Mouse (Mus musculus): ENCODE results near the gene Olfr310. TPM values are rescaled to one million over a fixed set of nuclear protein-coding genes. Genes with fewer than 3 reads are reported as not detected.

Gene Olfr310
- polyA plus RNA-seq (2014; fragmentation: Nextera tagmentation; extraction: Ambion mirVana), result not detected in 2 replicates

DNA sequence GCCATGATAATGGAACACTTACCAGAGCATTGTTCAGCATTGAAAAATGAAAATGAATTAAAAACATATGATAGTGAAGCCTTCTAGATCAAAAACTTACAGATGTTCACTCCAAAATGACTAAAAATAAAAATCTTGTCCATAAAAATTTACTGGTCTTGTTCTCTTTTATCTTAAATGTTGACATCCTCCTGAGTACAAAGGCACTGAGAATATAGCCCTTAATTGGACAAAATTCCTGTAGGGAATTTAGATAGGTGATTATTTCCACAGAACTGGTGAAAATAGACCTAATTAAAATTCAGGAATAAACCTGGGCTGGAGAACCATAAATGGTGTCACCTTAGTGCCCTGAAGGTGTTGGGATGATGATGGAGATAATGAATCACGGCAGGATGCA, at the start of gene Olfr310:
TSS of gene Olfr310 (minus strand) at position 101 of the 400 bp plus-strand sequence.
- H3K4me2 ChIP-seq (replicated peaks; ENCODE audit: low read depth, low read length), result no peak within 1 kb of the TSS
- H3K9me3 ChIP-seq (ENCODE audit: control insufficient read depth, low read length), result no peaks in the 10 kb centered on the region
- no peaks in the 10 kb centered on the region for H3K4me1 ChIP-seq (ENCODE audit: control insufficient read depth, insufficient read depth, low read length)
- ATAC-seq (ENCODE audit: low FRiP score, low TSS enrichment), result no peak
- no peaks in the 10 kb centered on the region for H3K27me3 ChIP-seq (ENCODE audit: control insufficient read depth, insufficient read depth, low read length)
- H3K36me3 ChIP-seq (ENCODE audit: control insufficient read depth, insufficient read depth, low read length), result no peaks in the 10 kb centered on the region
- H3K4me3 ChIP-seq (ENCODE audit: low read length), result no peak within 1 kb of the TSS
- no peak within 1 kb of the TSS for H3K9ac ChIP-seq (ENCODE audit: low read depth, low read length)
- no peak within 1 kb of the TSS for H3K27ac ChIP-seq (ENCODE audit: low read depth, low read length)
- 78% methylated on average over 1 of the region's 1 CpGs for WGBS

DNA sequence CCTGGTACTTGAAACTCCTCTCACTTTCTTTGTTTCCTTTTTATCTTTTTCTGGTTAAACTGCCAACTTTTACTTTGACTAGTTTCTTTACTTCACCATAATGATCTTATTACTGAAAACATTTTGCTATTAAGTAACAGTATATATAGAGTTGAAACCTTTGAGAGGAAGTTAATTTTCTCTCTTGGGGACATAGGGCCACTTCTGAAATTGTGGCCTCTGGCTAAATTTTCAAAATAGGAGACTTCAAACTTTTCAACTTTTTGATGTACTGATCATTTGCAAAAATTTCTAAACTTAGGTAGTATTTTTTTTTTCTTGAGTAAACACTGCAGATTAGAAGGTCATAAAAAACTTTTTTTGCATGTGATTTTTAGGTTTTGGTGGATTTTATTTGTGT, 48.6 kb upstream of the Olfr310 start, which contains the start of gene Olfr308:
TSS of gene Olfr308 (minus strand) at position 101 of the 400 bp plus-strand sequence.
- no peak for ATAC-seq (ENCODE audit: low FRiP score, low TSS enrichment)
- no peak within 1 kb of the TSS for H3K9ac ChIP-seq (ENCODE audit: low read depth, low read length)
- no peak within 1 kb of the TSS for H3K4me2 ChIP-seq (replicated peaks; ENCODE audit: low read depth, low read length)
- H3K27me3 ChIP-seq (ENCODE audit: control insufficient read depth, insufficient read depth, low read length), result no peaks in the 10 kb centered on the region
- H3K27ac ChIP-seq (ENCODE audit: low read depth, low read length), result no peak within 1 kb of the TSS
- H3K4me3 ChIP-seq (ENCODE audit: low read length), result no peak within 1 kb of the TSS
- H3K4me1 ChIP-seq (ENCODE audit: control insufficient read depth, insufficient read depth, low read length), result no peaks in the 10 kb centered on the region
- H3K36me3 ChIP-seq (ENCODE audit: control insufficient read depth, insufficient read depth, low read length), result no peaks in the 10 kb centered on the region
- no peaks in the 10 kb centered on the region for H3K9me3 ChIP-seq (ENCODE audit: control insufficient read depth, low read length)

DNA sequence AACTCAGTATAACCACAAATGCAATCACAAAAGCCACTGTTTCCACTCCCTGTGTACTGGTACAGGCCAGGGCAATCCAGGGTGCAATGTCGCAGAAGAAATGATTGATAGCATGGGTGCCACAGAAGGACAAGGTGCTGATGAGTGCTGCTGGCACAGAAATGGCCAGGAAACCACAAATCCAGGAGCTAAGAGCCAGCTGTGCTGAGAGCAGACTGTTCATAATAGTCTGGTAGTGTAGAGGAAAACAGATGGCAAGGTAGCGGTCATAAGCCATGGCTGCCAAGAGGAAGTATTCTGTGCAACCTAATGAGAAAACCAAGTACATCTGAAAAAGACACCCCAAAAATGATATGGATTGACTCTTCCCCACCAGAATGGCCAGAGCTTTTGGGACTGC, 44.4 kb upstream of the Olfr310 start:
- H3K27ac ChIP-seq (ENCODE audit: low read depth, low read length), result no peak overlapping the region
- no peak overlapping the region for H3K9ac ChIP-seq (ENCODE audit: low read depth, low read length)

DNA sequence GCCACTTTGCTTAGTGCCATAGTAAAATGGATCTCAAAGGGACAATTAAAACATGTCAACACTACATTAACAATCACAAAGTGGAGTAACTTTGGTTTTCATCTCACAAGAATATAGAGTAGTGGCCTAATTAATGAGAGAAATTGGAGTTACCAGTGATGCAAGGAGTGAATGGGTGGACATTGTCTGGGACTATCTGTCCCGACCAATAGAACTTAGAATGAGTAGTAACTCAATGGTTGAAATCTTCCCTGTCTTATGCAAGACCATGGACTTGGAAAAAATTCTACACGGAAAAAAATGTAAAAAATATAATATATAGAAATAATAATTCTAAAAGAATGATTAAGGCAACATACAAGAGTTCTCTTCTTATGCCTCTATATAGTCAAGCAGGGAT, 36.6 kb upstream of the Olfr310 start, which contains the start of gene Olfr309:
TSS of gene Olfr309 (minus strand) at position 101 of the 400 bp plus-strand sequence.
- Histone ChIP-seq H3K4me2 (replicated peaks; ENCODE audit: low read depth, low read length) (no peak within 1 kb of the TSS), H3K4me3 (ENCODE audit: low read length) (no peak within 1 kb of the TSS), H3K27me3 (ENCODE audit: control insufficient read depth, insufficient read depth, low read length) (no peaks in the 10 kb centered on the region), H3K36me3 (ENCODE audit: control insufficient read depth, insufficient read depth, low read length) (no peaks in the 10 kb centered on the region), H3K9ac (ENCODE audit: low read depth, low read length) (no peak within 1 kb of the TSS), H3K27ac (ENCODE audit: low read depth, low read length) (no peak within 1 kb of the TSS), H3K9me3 (ENCODE audit: control insufficient read depth, low read length) (no peaks in the 10 kb centered on the region), H3K4me1 (ENCODE audit: control insufficient read depth, insufficient read depth, low read length) (no peaks in the 10 kb centered on the region)
- 77% methylated on average over 2 of the region's 2 CpGs for WGBS
- no peak for ATAC-seq (ENCODE audit: low FRiP score, low TSS enrichment)

More for the DNA sequence above, 44.4 kb upstream of the Olfr310 start:
- Histone ChIP-seq H3K4me3 (ENCODE audit: low read length) (no peak overlapping the region), H3K36me3 (ENCODE audit: control insufficient read depth, insufficient read depth, low read length) (no peaks in the 10 kb centered on the region), H3K4me1 (ENCODE audit: control insufficient read depth, insufficient read depth, low read length) (no peaks in the 10 kb centered on the region), H3K27me3 (ENCODE audit: control insufficient read depth, insufficient read depth, low read length) (no peaks in the 10 kb centered on the region), H3K4me2 (replicated peaks; ENCODE audit: low read depth, low read length) (no peak overlapping the region), H3K9me3 (ENCODE audit: control insufficient read depth, low read length) (no peaks in the 10 kb centered on the region)
- WGBS, result 95% methylated on average over 2 of the region's 2 CpGs
- ATAC-seq (ENCODE audit: low FRiP score, low TSS enrichment), result no peak

DNA sequence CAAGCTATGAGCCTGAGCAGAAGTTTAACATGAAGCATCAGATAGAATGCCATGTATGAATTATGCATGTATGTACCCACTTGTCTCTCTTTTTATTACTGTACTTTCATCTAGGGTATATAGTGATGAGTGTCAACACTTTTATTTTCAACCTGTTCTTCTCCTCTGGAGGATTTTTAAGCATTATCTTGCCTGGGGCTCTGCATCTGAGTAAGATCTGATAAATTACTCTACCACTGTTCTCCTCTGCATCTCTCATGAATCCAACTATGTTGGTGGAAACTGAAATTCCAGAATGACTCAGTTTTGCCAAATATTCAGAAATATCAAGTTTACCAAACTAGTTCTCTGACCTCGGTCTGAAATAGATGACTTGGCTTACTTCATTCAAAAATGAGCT, 30.8 kb downstream of the Olfr310 start, which contains the start of gene Vmn2r76:
TSS of gene Vmn2r76 (minus strand) at position 101 of the 400 bp plus-strand sequence.
- no peak within 1 kb of the TSS for H3K27ac ChIP-seq (ENCODE audit: low read depth, low read length)
- no peaks in the 10 kb centered on the region for H3K27me3 ChIP-seq (ENCODE audit: control insufficient read depth, insufficient read depth, low read length)
- H3K4me2 ChIP-seq (replicated peaks; ENCODE audit: low read depth, low read length), result no peak within 1 kb of the TSS
- H3K36me3 ChIP-seq (ENCODE audit: control insufficient read depth, insufficient read depth, low read length), result no peaks in the 10 kb centered on the region
- 81% methylated on average over 1 of the region's 1 CpGs for WGBS
- H3K4me1 ChIP-seq (ENCODE audit: control insufficient read depth, insufficient read depth, low read length), result no peaks in the 10 kb centered on the region
- no peaks in the 10 kb centered on the region for H3K9me3 ChIP-seq (ENCODE audit: control insufficient read depth, low read length)
- no peak within 1 kb of the TSS for H3K9ac ChIP-seq (ENCODE audit: low read depth, low read length)
- no peak for ATAC-seq (ENCODE audit: low FRiP score, low TSS enrichment)
- H3K4me3 ChIP-seq (ENCODE audit: low read length), result no peak within 1 kb of the TSS

Small RNA genes lying within 50 kb of the gene (microRNA-seq; reads per million reads assigned to microRNA genes)
- not detected for gene Gm23192

Other genes starting within 250 kb of the Olfr310 start
- not detected in 2 replicates for gene Vmn2r75, start 105.4 kb downstream of the Olfr310 start, polyA plus RNA-seq (2014; fragmentation: Nextera tagmentation; extraction: Ambion mirVana)
- gene Vmn2r76, start 30.9 kb downstream of the Olfr310 start, polyA plus RNA-seq (2014; fragmentation: Nextera tagmentation; extraction: Ambion mirVana), result not detected in 2 replicates
- gene Olfr309, start 36.5 kb upstream of the Olfr310 start, polyA plus RNA-seq (2014; fragmentation: Nextera tagmentation; extraction: Ambion mirVana), result not detected in 2 replicates
- gene Olfr308, start 48.5 kb upstream of the Olfr310 start, polyA plus RNA-seq (2014; fragmentation: Nextera tagmentation; extraction: Ambion mirVana), result not detected in 2 replicates
- gene Olfr307, start 60.4 kb upstream of the Olfr310 start, polyA plus RNA-seq (2014; fragmentation: Nextera tagmentation; extraction: Ambion mirVana), result not detected in 2 replicates
- not detected in 2 replicates for gene Olfr305, start 89.8 kb upstream of the Olfr310 start, polyA plus RNA-seq (2014; fragmentation: Nextera tagmentation; extraction: Ambion mirVana)
- gene Olfr304, start 109.5 kb upstream of the Olfr310 start, polyA plus RNA-seq (2014; fragmentation: Nextera tagmentation; extraction: Ambion mirVana), result not detected in 2 replicates
- gene Olfr303, start 120.6 kb upstream of the Olfr310 start, polyA plus RNA-seq (2014; fragmentation: Nextera tagmentation; extraction: Ambion mirVana), result not detected in 2 replicates
- gene Olfr301, start 126.7 kb upstream of the Olfr310 start, polyA plus RNA-seq (2014; fragmentation: Nextera tagmentation; extraction: Ambion mirVana), result not detected in 2 replicates
- not detected in 2 replicates for gene Olfr299, start 182.7 kb upstream of the Olfr310 start, polyA plus RNA-seq (2014; fragmentation: Nextera tagmentation; extraction: Ambion mirVana)
- not detected in 2 replicates for gene Olfr298, start 215.3 kb upstream of the Olfr310 start, polyA plus RNA-seq (2014; fragmentation: Nextera tagmentation; extraction: Ambion mirVana)
- not detected in 2 replicates for gene Olfr297, start 242.8 kb upstream of the Olfr310 start, polyA plus RNA-seq (2014; fragmentation: Nextera tagmentation; extraction: Ambion mirVana)

All from kidney, embryonic 14.5 days (tissue).